Mouse (Mus musculus) heart, postnatal 0 days (tissue): ENCODE measurements around the gene Map7d3. TPM values are rescaled to one million over a fixed set of nuclear protein-coding genes. Genes with fewer than 3 reads are reported as not detected.
A peak's percentile ranks its signal among the peaks of the same experiment; 100 is the strongest.

Experiments used
- ATAC-seq: fragments of 200-750 bp; cut with Nextera tagmentation; 2 replicates; pipeline ENCODE4 v1.8.0; 2017; ENCODE audit warnings: low read depth, moderate number of reproducible peaks, moderate library complexity; ENCODE audit not compliant: insufficient read depth
- DNase-seq: peaks from one replicate; pipeline ENCODE4 v3.0.0-alpha.2; 2016; ENCODE audit warnings: low spot score
- H3K27ac ChIP-seq: fragments of 300-500 bp; sonication (generic); 2 replicates; pipeline ENCODE4 v1.5.1; 2014; ENCODE audit warnings: low read depth, mild to moderate bottlenecking
- H3K27me3 ChIP-seq: fragments of 300-500 bp; sonication (generic); 2 replicates; pipeline ENCODE4 v1.6.1; 2014; ENCODE audit warnings: low read length, mixed read lengths; ENCODE audit not compliant: control insufficient read depth, insufficient read depth
- H3K36me3 ChIP-seq: fragments of 300-500 bp; sonication (generic); replicated peaks from 2 replicates; pipeline ENCODE4 v1.6.1; 2014; ENCODE audit warnings: low read length, mixed read lengths; ENCODE audit not compliant: control insufficient read depth, insufficient read depth
- H3K4me1 ChIP-seq: fragments of 300-500 bp; sonication (generic); 2 replicates; pipeline ENCODE4 v1.6.1; 2014; ENCODE audit warnings: antibody characterized with exemption; ENCODE audit not compliant: control insufficient read depth, insufficient read depth
- H3K4me2 ChIP-seq: fragments of 300-500 bp; sonication (generic); 2 replicates; pipeline ENCODE4 v1.6.1; 2014; ENCODE audit warnings: low read depth, mild to moderate bottlenecking, low read length, moderate library complexity
- H3K4me3 ChIP-seq: fragments of 300-500 bp; sonication (generic); 2 replicates; pipeline ENCODE4 v1.5.1; 2014; ENCODE audit warnings: low read depth, low read length
- H3K9ac ChIP-seq: fragments of 300-500 bp; sonication (generic); replicated peaks from 2 replicates; pipeline ENCODE4 v1.6.1; 2014; ENCODE audit warnings: low read depth, low read length, mixed read lengths
- H3K9me3 ChIP-seq: fragments of 300-500 bp; sonication (generic); replicated peaks from 2 replicates; pipeline ENCODE4 v1.6.1; 2016; ENCODE audit warnings: low read length; ENCODE audit not compliant: control insufficient read depth
- CTCF ChIP-seq: IDR thresholded peaks from 2 replicates; pipeline ENCODE4 v1.5.1; 2016; ENCODE audit warnings: antibody characterized with exemption, control low read depth, low read depth
- EP300 ChIP-seq: IDR thresholded peaks from 2 replicates; pipeline ENCODE4 v1.6.1; 2016; ENCODE audit warnings: antibody characterized with exemption, low read depth
- WGBS: fragments of 180-500 bp; shearing (Covaris S2); extraction: QIAGEN DNeasy Blood & Tissue Kit; methylation state at CpG from one replicate; pipeline ENCODE4 v1.1.7; 2014; 5-methylcytosine and 5-hydroxymethylcytosine counted together
- polyA plus RNA-seq: library from polyadenylated mRNA; unstranded; fragments of >200 nt; fragmentation: Nextera tagmentation; extraction: Ambion mirVana; gene quantifications from 2 replicates; pipeline ENCODE4 v1.2.1, GENCODE M21; 2015
- total RNA-seq: library from RNA; depleted of rRNA; stranded (reverse); fragments of >200 nt; gene quantifications from 2 replicates; pipeline ENCODE4 v1.2.3, GENCODE M21; 2014; ENCODE audit warnings: low replicate concordance; rRNA removed

The Map7d3 gene
- total RNA-seq, result not detected in 2 replicates
- 3.0 TPM in 2 replicates for polyA plus RNA-seq

DNA sequence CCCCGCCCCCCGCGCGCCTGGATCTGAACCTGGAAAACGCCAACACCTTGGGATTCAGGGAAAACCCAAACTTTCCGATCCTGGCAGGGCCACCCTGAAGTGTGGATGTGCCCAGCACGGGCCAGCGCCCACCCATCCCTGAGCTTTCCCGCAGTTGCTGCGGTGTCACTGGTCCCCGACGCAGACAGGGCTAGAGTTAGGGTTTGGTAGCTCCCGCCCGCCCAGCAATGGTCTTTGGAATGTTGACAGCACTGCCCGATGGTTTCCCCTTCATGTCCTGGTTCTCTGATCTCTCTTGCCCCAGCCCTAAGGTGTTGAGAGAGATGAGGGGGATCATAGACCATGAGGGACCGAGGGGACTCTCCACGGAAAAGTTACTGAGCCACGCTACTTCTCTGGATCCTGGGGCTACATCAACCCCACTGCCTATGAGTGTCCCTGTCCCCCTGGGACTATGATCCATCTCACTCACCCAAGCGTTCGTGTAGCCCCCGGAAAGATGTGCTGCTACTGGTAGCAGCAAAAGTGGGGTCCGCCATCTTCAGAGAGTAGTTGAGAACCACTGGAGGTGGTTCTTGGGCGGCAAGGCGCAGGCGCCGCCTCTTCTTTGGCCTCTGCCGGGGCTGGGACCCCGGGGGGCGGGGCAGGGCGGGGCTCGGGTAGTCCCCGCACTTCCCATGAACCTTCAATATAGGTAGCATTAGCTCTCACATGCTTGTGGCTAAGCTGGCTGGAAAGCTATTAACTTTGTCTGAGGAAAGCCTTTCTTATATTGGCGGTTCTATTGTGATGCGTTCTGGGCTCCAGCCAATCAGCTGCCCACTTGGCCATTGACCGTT is at the start of gene Map7d3:
Gene Map7d3, minus strand, starts transcription at position 562 of the 839 bp plus-strand sequence.
- DNase-seq (no peak), ATAC-seq (peak; percentile 62)
- H3K9me3 ChIP-seq, result no peaks in the 10 kb centered on the region
- peak within 1 kb of the TSS; percentile 48 for H3K9ac ChIP-seq
- no peak for TF ChIP-seq CTCF
- TF ChIP-seq EP300, result no peak
- no peaks in the 10 kb centered on the region for H3K27me3 ChIP-seq
- H3K27ac ChIP-seq, result no peak within 1 kb of the TSS
- no peaks in the 10 kb centered on the region for H3K4me1 ChIP-seq
- H3K36me3 ChIP-seq, result no peaks in the 10 kb centered on the region
- H3K4me2 ChIP-seq, result peak within 1 kb of the TSS; percentile 76
- 15% methylated on average over 35 of the region's 35 CpGs for WGBS
- H3K4me3 ChIP-seq, result peak within 1 kb of the TSS; percentile 56

DNA sequence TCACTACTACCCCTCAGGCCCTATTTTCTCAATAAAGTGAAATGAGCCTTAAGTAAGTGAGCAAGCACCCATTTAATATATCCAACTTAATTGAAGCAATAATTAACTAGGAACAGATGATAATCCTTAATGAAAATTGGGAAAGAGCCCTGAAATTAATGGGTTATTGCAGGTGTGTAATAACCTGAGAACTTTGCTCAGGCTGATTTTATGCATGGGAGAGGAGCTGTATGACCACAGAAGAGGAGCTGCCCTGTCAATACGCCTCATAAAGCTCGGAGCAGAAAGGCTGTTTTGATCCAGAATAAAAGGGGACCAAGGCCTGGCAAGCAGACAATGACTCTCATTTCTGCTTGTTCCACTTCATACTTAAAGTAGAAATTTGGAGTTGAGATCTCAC is 47.7 kb upstream of the Map7d3 start, which contains the start of gene Adgrg4:
Gene Adgrg4, plus strand, starts transcription at position 301 of the 400 bp plus-strand sequence.
- H3K9ac ChIP-seq, result no peak within 1 kb of the TSS
- DNase-seq (no peak), ATAC-seq (no peak)
- H3K27me3 ChIP-seq, result no peaks in the 10 kb centered on the region
- H3K9me3 ChIP-seq, result no peaks in the 10 kb centered on the region
- H3K27ac ChIP-seq, result no peak within 1 kb of the TSS
- H3K4me1 ChIP-seq, result no peaks in the 10 kb centered on the region
- 83% methylated on average over 2 of the region's 2 CpGs for WGBS
- TF ChIP-seq EP300, result no peak
- no peak for TF ChIP-seq CTCF
- no peaks in the 10 kb centered on the region for H3K36me3 ChIP-seq
- H3K4me2 ChIP-seq, result no peak within 1 kb of the TSS
- no peak within 1 kb of the TSS for H3K4me3 ChIP-seq

DNA sequence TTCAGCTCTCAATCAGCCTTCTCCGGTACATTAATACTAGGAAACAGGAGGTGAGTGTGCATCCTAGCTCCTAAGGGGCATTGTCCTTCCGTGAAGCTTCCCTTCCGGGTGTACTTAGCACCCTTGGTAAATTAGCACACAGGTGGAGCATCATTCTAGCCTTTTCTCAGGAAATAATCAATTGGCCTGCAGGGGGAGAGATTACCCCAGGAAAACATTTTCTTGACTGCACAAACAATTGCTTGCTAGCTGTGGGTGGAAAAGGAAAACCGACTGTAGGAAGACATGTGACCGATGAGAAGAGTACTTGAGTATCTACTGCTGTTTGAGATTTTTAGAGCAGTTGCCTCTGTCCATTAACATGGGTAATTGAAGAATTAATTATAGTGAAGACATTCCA is 19.1 kb upstream of the Map7d3 start:
- Histone ChIP-seq H3K9ac (no peak overlapping the region), H3K27me3 (no peaks in the 10 kb centered on the region), H3K4me1 (no peaks in the 10 kb centered on the region), H3K27ac (no peak overlapping the region), H3K4me2 (no peak overlapping the region), H3K4me3 (no peak overlapping the region), H3K9me3 (no peaks in the 10 kb centered on the region), H3K36me3 (no peaks in the 10 kb centered on the region)
- ATAC-seq (no peak), DNase-seq (no peak)
- TF ChIP-seq CTCF (no peak; the same call in 1 of the 2 replicates), EP300 (no peak)
- 65% methylated on average over 5 of the region's 5 CpGs for WGBS

DNA sequence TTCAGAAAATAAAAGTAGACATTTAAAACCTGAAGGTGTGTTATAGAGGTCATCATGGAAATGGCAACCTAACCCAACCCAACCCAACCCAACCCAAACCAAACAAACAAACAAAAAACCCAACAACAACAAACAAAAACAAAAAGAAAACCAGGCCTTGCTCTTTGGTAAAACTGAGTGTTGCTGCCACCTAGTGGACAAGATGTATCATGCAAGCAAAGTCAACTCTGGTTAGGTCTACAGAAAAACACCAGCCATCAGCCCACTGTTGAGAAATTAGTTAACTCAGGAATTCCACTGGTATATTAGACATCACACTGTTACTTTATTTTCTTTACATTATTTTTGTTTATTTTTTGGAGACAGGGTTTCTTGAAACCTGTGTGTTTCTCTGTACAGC is 17.2 kb upstream of the Map7d3 start:
- H3K4me3 ChIP-seq, result no peak overlapping the region
- no peak overlapping the region for H3K27ac ChIP-seq

DNA sequence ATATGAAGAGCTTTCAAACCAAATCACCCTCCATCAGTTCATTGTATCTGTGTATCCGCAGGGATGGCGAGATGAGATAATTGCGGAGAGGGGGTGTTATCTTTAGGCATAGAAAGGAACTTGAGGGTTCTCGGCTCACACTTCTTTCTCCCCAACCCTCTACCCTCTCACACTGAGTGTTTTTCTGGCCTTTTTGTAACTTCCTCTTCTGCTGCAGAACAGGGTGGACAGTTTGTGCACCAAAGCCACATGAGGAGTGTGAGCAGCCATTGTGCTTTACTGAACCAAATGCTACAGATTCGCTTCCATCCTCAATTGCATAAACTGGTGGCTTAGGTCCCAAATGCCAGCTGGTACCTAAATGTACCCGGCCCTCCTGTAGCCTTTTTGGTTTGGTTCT is 13.7 kb upstream of the Map7d3 start:
- Histone ChIP-seq H3K9me3 (no peaks in the 10 kb centered on the region), H3K4me2 (no peak overlapping the region), H3K27ac (no peak overlapping the region), H3K4me3 (no peak overlapping the region), H3K27me3 (no peaks in the 10 kb centered on the region), H3K9ac (no peak overlapping the region), H3K36me3 (no peaks in the 10 kb centered on the region), H3K4me1 (no peaks in the 10 kb centered on the region)
- no peak for ATAC-seq
- 67% methylated on average over 6 of the region's 6 CpGs for WGBS
- DNase-seq, result no peak
- TF ChIP-seq EP300, result no peak
- no peak for TF ChIP-seq CTCF

More for the DNA sequence above, 17.2 kb upstream of the Map7d3 start:
- Histone ChIP-seq H3K27me3 (no peaks in the 10 kb centered on the region), H3K9ac (no peak overlapping the region), H3K9me3 (no peaks in the 10 kb centered on the region), H3K36me3 (no peaks in the 10 kb centered on the region), H3K4me2 (no peak overlapping the region), H3K4me1 (no peaks in the 10 kb centered on the region)
- DNase-seq (no peak), ATAC-seq (no peak)
- TF ChIP-seq EP300, result no peak
- TF ChIP-seq CTCF, result peak; percentile 68
